Mouse (Mus musculus) heart, adult 2 months (tissue): ENCODE measurements at regions not wholly inside any gene's neighbourhood (a gene's known extent, or its start where the extent isn't known, plus 50 kb on each side); places are given as distances from the start of the nearest gene placed in this dataset.

Source experiments
- CTCF ChIP-seq: fragments of 200-600 bp; IDR thresholded peaks from 2 replicates; pipeline ENCODE4 v1.8.1; 2022; ENCODE audit warnings: antibody characterized with exemption, mild to moderate bottlenecking, moderate library complexity
- POLR2A ChIP-seq: fragments of 200-500 bp; IDR thresholded peaks from 2 replicates; pipeline ENCODE4 v1.6.1; 2011; ENCODE audit warnings: mild to moderate bottlenecking, low read depth, low read length, control low read depth; ENCODE audit not compliant: insufficient read depth

DNA sequence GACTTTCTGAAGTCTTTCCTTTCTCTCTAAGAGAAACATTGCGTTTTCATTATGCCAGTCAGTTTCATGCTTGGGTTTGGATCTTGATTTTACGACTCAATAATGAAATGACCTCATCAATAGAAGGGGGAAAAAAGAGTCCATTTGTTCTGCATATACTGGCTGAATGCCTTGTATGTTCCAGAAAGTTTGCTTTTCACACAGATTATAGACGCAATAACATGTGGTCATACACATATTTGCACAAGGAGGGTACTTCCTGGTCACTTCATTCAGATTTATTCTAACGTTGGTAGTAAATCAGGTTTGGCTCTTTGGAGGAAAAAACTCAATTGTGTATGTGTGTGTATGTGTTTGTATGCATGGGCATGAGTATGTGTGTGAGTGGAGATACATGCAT is 143.9 kb upstream of the Krr1 start:
- TF ChIP-seq CTCF (no peak), POLR2A (no peak)
